Mouse (Mus musculus) forebrain, embryonic 15.5 days (tissue): ENCODE data around the gene Ablim2. TPM values are rescaled to one million over a fixed set of nuclear protein-coding genes. Genes with fewer than 3 reads are reported as not detected.

Experiments
- ATAC-seq: fragments of 200-750 bp; cut with Nextera tagmentation; replicated peaks from 2 replicates; pipeline ENCODE4 v1.8.0; 2017; ENCODE audit warnings: mild to moderate bottlenecking, moderate TSS enrichment, moderate library complexity
- H3K27ac ChIP-seq: fragments of 300-500 bp; sonication (generic); replicated peaks from 2 replicates; pipeline ENCODE4 v1.5.1; 2015; ENCODE audit warnings: mild to moderate bottlenecking, inconsistent platforms
- H3K27me3 ChIP-seq: fragments of 300-500 bp; sonication (generic); 2 replicates; pipeline ENCODE4 v1.6.1; 2015; ENCODE audit warnings: inconsistent platforms
- H3K36me3 ChIP-seq: fragments of 300-500 bp; sonication (generic); 2 replicates; pipeline ENCODE4 v1.6.1; 2015; ENCODE audit warnings: mild to moderate bottlenecking, inconsistent platforms
- H3K4me1 ChIP-seq: fragments of 300-500 bp; sonication (generic); 2 replicates; pipeline ENCODE4 v1.6.1; 2015; ENCODE audit warnings: inconsistent platforms
- H3K4me2 ChIP-seq: fragments of 300-500 bp; sonication (generic); replicated peaks from 2 replicates; pipeline ENCODE4 v1.6.1; 2015; ENCODE audit warnings: mild to moderate bottlenecking, inconsistent platforms
- H3K4me3 ChIP-seq: fragments of 300-500 bp; sonication (generic); 2 replicates; pipeline ENCODE4 v1.5.1; 2015; ENCODE audit warnings: mild to moderate bottlenecking, inconsistent platforms
- H3K9ac ChIP-seq: fragments of 300-500 bp; sonication (generic); replicated peaks from 2 replicates; pipeline ENCODE4 v1.6.1; 2015; ENCODE audit warnings: mild to moderate bottlenecking, inconsistent platforms
- H3K9me3 ChIP-seq: fragments of 300-500 bp; sonication (generic); 2 replicates; pipeline ENCODE4 v1.6.1; 2016; ENCODE audit warnings: inconsistent platforms
- WGBS: fragments of 180-500 bp; shearing (Covaris S2); methylation state at CpG from one replicate; pipeline ENCODE4 v1.1.7; 2015; ENCODE audit warnings: mixed read lengths; 5-methylcytosine and 5-hydroxymethylcytosine counted together
- polyA plus RNA-seq: library from polyadenylated mRNA; unstranded; fragments of >200 nt; fragmentation: Nextera tagmentation; extraction: Ambion mirVana; gene quantifications from 2 replicates; pipeline ENCODE4 v1.2.1, GENCODE M21; 2015

Gene Ablim2
- polyA plus RNA-seq, 1 experiment from 2014 or later, result 8.5 TPM

GRCm38 (mm10) chr5:35725840-35726239 is 31.8 kb upstream of the Ablim2 start:
- no peak for ATAC-seq
- H3K4me3 ChIP-seq, result no peak overlapping the region

DNA sequence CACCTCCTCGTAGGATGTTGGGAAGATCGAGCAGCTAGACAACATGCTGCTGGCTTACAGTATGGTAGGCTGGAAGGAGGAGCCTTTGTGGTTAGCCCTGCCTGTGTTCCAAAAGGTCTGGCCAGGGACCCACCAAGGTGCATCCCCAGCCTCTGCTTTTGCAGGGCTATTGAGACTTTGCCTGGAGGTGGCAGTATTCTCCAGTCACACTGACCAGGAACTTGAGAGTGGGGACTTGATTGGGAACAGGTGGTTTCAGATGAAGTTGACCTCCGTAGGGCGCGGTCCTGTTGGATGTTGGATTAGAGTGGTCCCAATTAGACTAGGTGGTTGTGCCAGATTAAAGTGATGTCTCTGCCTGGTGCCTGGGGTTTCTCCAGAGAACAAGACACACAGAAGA is 30.2 kb upstream of the Ablim2 start:
- ATAC-seq, result no peak
- WGBS, result 92% methylated on average over 5 of the region's 5 CpGs
- no peak overlapping the region for H3K9ac ChIP-seq
- no peaks in the 10 kb centered on the region for H3K4me1 ChIP-seq
- no peak overlapping the region for H3K4me2 ChIP-seq
- no peaks in the 10 kb centered on the region for H3K27me3 ChIP-seq
- H3K27ac ChIP-seq, result no peak overlapping the region
- no peak overlapping the region for H3K4me3 ChIP-seq
- no peaks in the 10 kb centered on the region for H3K9me3 ChIP-seq
- H3K36me3 ChIP-seq, result no peaks in the 10 kb centered on the region

More at GRCm38 (mm10) chr5:35725840-35726239, 31.8 kb upstream of the Ablim2 start:
- Histone ChIP-seq H3K36me3 (no peaks in the 10 kb centered on the region), H3K27ac (no peak overlapping the region), H3K27me3 (no peaks in the 10 kb centered on the region), H3K9me3 (no peaks in the 10 kb centered on the region), H3K4me2 (no peak overlapping the region), H3K4me1 (no peaks in the 10 kb centered on the region), H3K9ac (no peak overlapping the region)
- WGBS, result 76% methylated on average over 3 of the region's 3 CpGs

GRCm38 (mm10) chr5:35728344-35728956 is 29.2 kb upstream of the Ablim2 start:
- Histone ChIP-seq H3K4me1 (no peaks in the 10 kb centered on the region), H3K36me3 (no peaks in the 10 kb centered on the region), H3K4me2 (no peak overlapping the region), H3K9ac (no peak overlapping the region), H3K27ac (no peak overlapping the region), H3K4me3 (no peak overlapping the region), H3K9me3 (no peaks in the 10 kb centered on the region), H3K27me3 (no peaks in the 10 kb centered on the region)
- ATAC-seq, result no peak
- WGBS, result 89% methylated on average over 12 of the region's 12 CpGs

GRCm38 (mm10) chr5:35728957-35729460 is 28.7 kb upstream of the Ablim2 start:
- no peak for ATAC-seq
- Histone ChIP-seq H3K36me3 (no peaks in the 10 kb centered on the region), H3K4me1 (no peaks in the 10 kb centered on the region), H3K4me3 (no peak overlapping the region), H3K27ac (peak overlapping the region; percentile 31; the same call in 1 of the 2 replicates), H3K9me3 (no peaks in the 10 kb centered on the region), H3K4me2 (no peak overlapping the region), H3K9ac (no peak overlapping the region), H3K27me3 (no peaks in the 10 kb centered on the region)
- 68% methylated on average over 11 of the region's 11 CpGs for WGBS

DNA sequence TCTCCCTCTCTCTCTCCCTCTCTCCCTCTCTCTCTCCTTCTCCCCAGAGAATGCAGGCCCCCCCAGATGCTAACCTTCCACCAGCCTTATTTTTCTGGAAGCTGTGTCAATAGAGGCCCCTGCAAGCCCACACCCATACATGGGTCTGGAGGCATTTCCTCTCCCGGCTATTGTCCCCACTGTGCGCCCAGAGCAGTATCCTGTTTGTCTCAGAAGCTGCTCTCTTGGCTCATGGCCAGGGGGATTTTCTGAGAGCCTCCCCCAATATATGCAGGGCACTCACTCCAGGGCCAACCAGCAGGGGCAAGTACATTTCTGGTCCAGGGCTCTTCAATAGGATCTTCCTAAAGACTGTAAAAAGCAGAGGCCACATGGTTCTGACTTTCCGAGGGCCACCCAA is 27.8 kb upstream of the Ablim2 start:
- Histone ChIP-seq H3K27ac (no peak overlapping the region), H3K36me3 (no peaks in the 10 kb centered on the region), H3K4me3 (no peak overlapping the region), H3K4me1 (no peaks in the 10 kb centered on the region), H3K27me3 (no peaks in the 10 kb centered on the region), H3K9me3 (no peaks in the 10 kb centered on the region), H3K9ac (no peak overlapping the region), H3K4me2 (no peak overlapping the region)
- WGBS, result 68% methylated on average over 3 of the region's 3 CpGs
- ATAC-seq, result no peak

DNA sequence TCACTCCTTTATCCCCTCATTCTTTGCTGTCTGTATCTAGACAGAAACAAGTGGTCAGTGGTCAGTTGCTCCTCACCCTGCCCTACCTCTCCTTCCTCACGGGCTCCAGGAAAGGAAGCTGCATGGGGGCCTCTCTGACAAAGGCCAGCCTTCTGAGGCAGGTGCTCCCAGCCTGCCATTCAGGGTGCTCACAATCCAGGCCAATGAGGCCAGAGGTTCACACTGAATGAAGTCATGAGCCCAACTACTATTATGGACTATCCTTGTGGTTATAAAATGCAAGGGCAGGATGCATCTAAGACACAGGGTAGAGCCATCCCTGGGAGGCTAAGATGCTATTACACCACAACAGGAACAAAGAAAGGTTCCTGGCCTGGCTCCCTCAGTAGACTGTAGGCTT is 27.1 kb upstream of the Ablim2 start:
- H3K36me3 ChIP-seq, result no peaks in the 10 kb centered on the region
- H3K9ac ChIP-seq, result no peak overlapping the region
- no peak for ATAC-seq
- WGBS, result 71% methylated on average over 1 of the region's 1 CpGs
- H3K4me3 ChIP-seq, result no peak overlapping the region
- no peak overlapping the region for H3K4me2 ChIP-seq
- no peaks in the 10 kb centered on the region for H3K27me3 ChIP-seq
- no peak overlapping the region for H3K27ac ChIP-seq
- no peaks in the 10 kb centered on the region for H3K9me3 ChIP-seq
- no peaks in the 10 kb centered on the region for H3K4me1 ChIP-seq

DNA sequence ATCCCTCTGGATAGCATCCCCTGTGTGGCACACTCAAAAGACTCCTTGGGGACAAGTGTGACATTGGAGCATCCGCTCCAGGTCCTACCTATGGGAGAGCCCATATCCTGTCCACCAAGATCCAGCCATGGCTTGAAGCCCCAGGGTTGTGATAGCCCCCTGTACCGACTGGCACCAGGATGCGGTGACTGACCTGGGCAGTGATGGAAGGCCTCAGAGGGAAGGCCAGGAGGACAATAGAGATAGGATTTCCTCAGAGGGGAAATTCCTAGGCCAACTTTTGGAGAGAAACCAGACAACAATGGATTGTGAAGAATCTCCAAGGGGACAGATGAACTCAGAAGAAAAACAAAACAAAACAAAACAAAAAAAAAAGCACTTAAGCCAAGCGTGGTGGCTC is 26.7 kb upstream of the Ablim2 start:
- H3K9me3 ChIP-seq, result no peaks in the 10 kb centered on the region
- H3K27ac ChIP-seq, result no peak overlapping the region
- no peak overlapping the region for H3K9ac ChIP-seq
- no peaks in the 10 kb centered on the region for H3K36me3 ChIP-seq
- 93% methylated on average over 4 of the region's 4 CpGs for WGBS
- H3K4me2 ChIP-seq, result no peak overlapping the region
- no peak for ATAC-seq
- no peak overlapping the region for H3K4me3 ChIP-seq
- H3K4me1 ChIP-seq, result no peaks in the 10 kb centered on the region
- H3K27me3 ChIP-seq, result no peaks in the 10 kb centered on the region

DNA sequence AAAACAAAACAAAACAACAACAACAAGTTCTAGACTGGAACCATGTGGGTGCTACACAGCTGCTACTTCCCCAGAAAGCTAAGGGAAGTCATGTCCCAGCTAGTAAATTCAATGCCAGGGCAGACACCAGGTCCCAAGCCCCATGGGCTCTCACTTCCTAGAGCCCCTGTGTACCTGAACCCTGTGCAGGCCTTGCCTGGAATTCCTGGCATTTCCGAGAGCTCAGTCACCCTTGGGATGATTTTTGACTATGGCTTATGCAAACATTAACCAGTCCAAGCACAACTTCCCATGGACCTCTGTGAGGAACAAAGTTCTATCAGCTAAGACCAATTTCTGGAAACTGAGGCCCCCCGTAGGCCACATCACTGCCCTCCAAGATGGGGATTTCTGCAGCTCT is 24.2 kb upstream of the Ablim2 start:
- no peaks in the 10 kb centered on the region for H3K27me3 ChIP-seq
- 0 out of 2 replicates have a peak, but pooled peaks cover 5% of the 10 kb centered on the region for H3K4me1 ChIP-seq
- H3K4me3 ChIP-seq, result no peak overlapping the region
- no peak overlapping the region for H3K9ac ChIP-seq
- H3K27ac ChIP-seq, result no peak overlapping the region
- 82% methylated on average over 2 of the region's 2 CpGs for WGBS
- ATAC-seq, result no peak
- H3K9me3 ChIP-seq, result no peaks in the 10 kb centered on the region
- no peaks in the 10 kb centered on the region for H3K36me3 ChIP-seq
- no peak overlapping the region for H3K4me2 ChIP-seq

- no peak overlapping the region for H3K4me3 ChIP-seq
- peaks cover 3% of the 10 kb centered on the region; the same call in 1 of the 2 replicates for H3K27me3 ChIP-seq
- no peaks in the 10 kb centered on the region for H3K9me3 ChIP-seq
- no peak overlapping the region for H3K27ac ChIP-seq
- H3K4me2 ChIP-seq, result no peak overlapping the region
- H3K4me1 ChIP-seq, result 0 out of 2 replicates have a peak, but pooled peaks cover 5% of the 10 kb centered on the region
- 67% methylated on average over 20 of the region's 20 CpGs for WGBS
- no peaks in the 10 kb centered on the region for H3K36me3 ChIP-seq
- ATAC-seq, result no peak
- no peak overlapping the region for H3K9ac ChIP-seq
Observed at GRCm38 (mm10) chr5:35737231-35737901, 20.3 kb upstream of the Ablim2 start.

GRCm38 (mm10) chr5:35739005-35739404 is 18.7 kb upstream of the Ablim2 start:
- no peak overlapping the region for H3K27ac ChIP-seq
- no peak overlapping the region for H3K4me3 ChIP-seq
- no peak overlapping the region for H3K4me2 ChIP-seq
- no peaks in the 10 kb centered on the region for H3K36me3 ChIP-seq
- no peaks in the 10 kb centered on the region for H3K9me3 ChIP-seq
- no peak for ATAC-seq
- H3K27me3 ChIP-seq, result peaks cover 3% of the 10 kb centered on the region; the same call in 1 of the 2 replicates
- WGBS, result 80% methylated on average over 2 of the region's 2 CpGs
- 0 out of 2 replicates have a peak, but pooled peaks cover 5% of the 10 kb centered on the region for H3K4me1 ChIP-seq
- H3K9ac ChIP-seq, result no peak overlapping the region

DNA sequence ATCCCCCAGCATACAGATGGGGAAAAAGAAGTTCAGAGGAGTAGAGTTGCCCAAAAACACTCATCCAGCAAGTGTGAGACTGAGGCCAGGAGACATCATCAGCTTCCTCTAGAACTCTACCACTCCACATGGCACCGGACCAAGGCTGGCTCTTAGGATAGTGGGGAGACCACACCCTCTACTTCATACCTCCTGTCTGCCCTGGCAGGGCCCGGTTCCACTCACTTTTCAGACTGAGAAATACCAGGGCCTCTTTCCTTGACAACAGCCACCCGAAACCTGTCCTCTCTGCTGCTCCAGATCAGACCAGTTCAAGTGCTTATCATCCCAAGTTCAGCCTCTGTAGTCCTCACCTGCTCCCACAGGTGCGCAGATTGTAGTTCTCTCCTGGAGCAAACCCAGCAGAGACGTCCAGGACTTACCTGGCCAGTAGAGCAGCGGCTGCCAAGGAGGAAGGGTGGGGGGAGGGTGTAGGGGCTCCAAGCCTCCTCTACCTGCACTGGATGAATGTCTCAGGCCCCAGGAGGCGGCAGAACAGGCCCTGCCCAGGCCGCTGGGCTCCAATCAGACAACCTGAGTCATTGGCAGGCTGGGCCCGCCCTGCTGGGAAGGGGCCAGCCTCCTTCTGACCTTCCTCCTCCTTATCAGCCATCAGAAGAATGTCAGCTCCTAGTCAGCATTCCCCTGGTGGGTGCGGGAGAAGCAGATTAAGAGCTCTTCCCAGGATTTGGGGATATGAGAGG is 18.0 kb upstream of the Ablim2 start, which contains the start of gene Sh3tc1:
TSS of gene Sh3tc1 (minus strand) at position 452 of the 743 bp plus-strand sequence.
- no peak for ATAC-seq
- Histone ChIP-seq H3K4me2 (no peak within 1 kb of the TSS), H3K27me3 (peaks cover 3% of the 10 kb centered on the region; the same call in 1 of the 2 replicates), H3K36me3 (no peaks in the 10 kb centered on the region), H3K27ac (no peak within 1 kb of the TSS), H3K9me3 (no peaks in the 10 kb centered on the region), H3K4me3 (no peak within 1 kb of the TSS), H3K9ac (no peak within 1 kb of the TSS), H3K4me1 (0 out of 2 replicates have a peak, but pooled peaks cover 5% of the 10 kb centered on the region)
- WGBS, result 16% methylated on average over 10 of the region's 10 CpGs

GRCm38 (mm10) chr5:35740716-35741115 is 17.0 kb upstream of the Ablim2 start:
- Histone ChIP-seq H3K9me3 (no peaks in the 10 kb centered on the region), H3K27me3 (peaks cover 3% of the 10 kb centered on the region; the same call in 1 of the 2 replicates), H3K27ac (no peak overlapping the region), H3K9ac (no peak overlapping the region), H3K4me3 (no peak overlapping the region), H3K4me2 (no peak overlapping the region), H3K4me1 (0 out of 2 replicates have a peak, but pooled peaks cover 5% of the 10 kb centered on the region), H3K36me3 (no peaks in the 10 kb centered on the region)
- WGBS, result 12% methylated on average over 10 of the region's 10 CpGs
- ATAC-seq, result no peak
